ENCODE assay signal across 8 mouse cellular contexts in genomic region chr15:97667437-97667836, GRCm38 (mm10). TPM values are rescaled to one million over a fixed set of nuclear protein-coding genes. Genes with fewer than 3 reads are reported as not detected.
DNase-seq lines count a peak whose midpoint lies in the region; ATAC-seq lines count a peak whose summit lies in the region.

No protein-coding gene starts in this region.

- no peaks in the 10 kb centered on the region for H3K9me3 ChIP-seq in embryonic facial prominence, embryonic 14.5 days (ENCODE audit: control insufficient read depth, low read length)
- no peaks in the 10 kb centered on the region for H3K9me3 ChIP-seq in hindbrain, embryonic 16.5 days (ENCODE audit: control insufficient read depth, low read length)
- no peaks in the 10 kb centered on the region for H3K9me3 ChIP-seq in limb, embryonic 11.5 days (ENCODE audit: control insufficient read depth, low read length)
- H3K9me3 ChIP-seq in midbrain, embryonic 16.5 days (replicated peaks; ENCODE audit: control insufficient read depth, low read length, poor library complexity, severe bottlenecking), result no peaks in the 10 kb centered on the region

- no peaks in the 10 kb centered on the region for H3K4me1 ChIP-seq in embryonic facial prominence, embryonic 14.5 days (ENCODE audit: control insufficient read depth, insufficient read depth, low read length)
- peaks cover 9% of the 10 kb centered on the region for H3K4me1 ChIP-seq in hindbrain, embryonic 16.5 days (ENCODE audit: control insufficient read depth, insufficient read depth, low read depth, low read length)
- H3K4me1 ChIP-seq in limb, embryonic 11.5 days (ENCODE audit: control insufficient read depth, insufficient read depth, low read length), result no peaks in the 10 kb centered on the region
- peaks cover 8% of the 10 kb centered on the region for H3K4me1 ChIP-seq in midbrain, embryonic 16.5 days (ENCODE audit: control insufficient read depth, insufficient read depth, low read length)

- peak; percentile 53 for DNase-seq in gastrocnemius, adult 18-20 months (ENCODE audit: low spot score)
- no peak for DNase-seq in gastrocnemius, postnatal 25 days
- peak; percentile 50 for DNase-seq in adrenal gland, postnatal 25 days
- peak; percentile 79 for DNase-seq in embryonic facial prominence, embryonic 14.5 days (ENCODE audit: low spot score)
- DNase-seq in limb, embryonic 11.5 days (ENCODE audit: low spot score), result peak; percentile 85
- peak; percentile 17 to 42 for DNase-seq in spleen, postnatal 36 days (ENCODE audit: low spot score in 2 of 2)

- H3K27ac ChIP-seq in embryonic facial prominence, embryonic 14.5 days (replicated peaks; ENCODE audit: low read depth, low read length), result no peak overlapping the region
- H3K27ac ChIP-seq in hindbrain, embryonic 16.5 days (ENCODE audit: low read depth, low read length), result peak overlapping the region; percentile 36; the same call in 1 of the 2 replicates
- H3K27ac ChIP-seq in limb, embryonic 11.5 days (replicated peaks; ENCODE audit: low read depth, low read length), result no peak overlapping the region
- peak overlapping the region; percentile 45 for H3K27ac ChIP-seq in midbrain, embryonic 16.5 days (ENCODE audit: low read length)

- no peak for ATAC-seq in embryonic facial prominence, embryonic 14.5 days (ENCODE audit: low read depth)
- no peak for ATAC-seq in hindbrain, embryonic 16.5 days
- no peak for ATAC-seq in limb, embryonic 11.5 days (ENCODE audit: insufficient number of reproducible peaks, low FRiP score, low TSS enrichment, low read depth)
- no peak for ATAC-seq in midbrain, embryonic 16.5 days

- WGBS in embryonic facial prominence, embryonic 14.5 days, result 30% methylated on average over 7 of the region's 7 CpGs
- WGBS in hindbrain, embryonic 16.5 days, result 27% methylated on average over 7 of the region's 7 CpGs
- 39% methylated on average over 7 of the region's 7 CpGs for WGBS in limb, embryonic 11.5 days
- 16% methylated on average over 7 of the region's 7 CpGs for WGBS in midbrain, embryonic 16.5 days

- H3K9ac ChIP-seq in embryonic facial prominence, embryonic 14.5 days (ENCODE audit: low read depth, low read length), result no peak overlapping the region
- no peak overlapping the region for H3K9ac ChIP-seq in hindbrain, embryonic 16.5 days (ENCODE audit: low read depth, low read length)
- H3K9ac ChIP-seq in limb, embryonic 11.5 days (ENCODE audit: low read length), result no peak overlapping the region
- H3K9ac ChIP-seq in midbrain, embryonic 16.5 days (ENCODE audit: low read depth, low read length), result no peak overlapping the region

- H3K27me3 ChIP-seq in embryonic facial prominence, embryonic 14.5 days (replicated peaks; ENCODE audit: control insufficient read depth, insufficient read depth, low read length), result no peaks in the 10 kb centered on the region
- no peaks in the 10 kb centered on the region for H3K27me3 ChIP-seq in hindbrain, embryonic 16.5 days (replicated peaks; ENCODE audit: control insufficient read depth, insufficient read depth, low read length)
- H3K27me3 ChIP-seq in limb, embryonic 11.5 days (ENCODE audit: control insufficient read depth, insufficient read depth, low read length), result no peaks in the 10 kb centered on the region
- H3K27me3 ChIP-seq in midbrain, embryonic 16.5 days (ENCODE audit: control insufficient read depth, insufficient read depth, low read depth, low read length), result no peaks in the 10 kb centered on the region

- peak overlapping the region; percentile 19; the same call in 1 of the 2 replicates for H3K4me2 ChIP-seq in embryonic facial prominence, embryonic 14.5 days (ENCODE audit: low read depth, low read length)
- H3K4me2 ChIP-seq in hindbrain, embryonic 16.5 days (ENCODE audit: low read length), result no peak overlapping the region
- H3K4me2 ChIP-seq in limb, embryonic 11.5 days (ENCODE audit: low read depth, severe bottlenecking), result no peak overlapping the region
- 0 out of 2 replicates have a peak overlapping the region, but pooled peaks have one; percentile 15 for H3K4me2 ChIP-seq in midbrain, embryonic 16.5 days (ENCODE audit: low read length)

- H3K4me3 ChIP-seq in embryonic facial prominence, embryonic 14.5 days (ENCODE audit: low read depth, low read length), result no peak overlapping the region
- H3K4me3 ChIP-seq in hindbrain, embryonic 16.5 days (ENCODE audit: low read length), result no peak overlapping the region
- H3K4me3 ChIP-seq in limb, embryonic 11.5 days (ENCODE audit: low read depth, low read length), result no peak overlapping the region
- no peak overlapping the region for H3K4me3 ChIP-seq in midbrain, embryonic 16.5 days (ENCODE audit: low read depth, low read length)

- H3K36me3 ChIP-seq in embryonic facial prominence, embryonic 14.5 days (ENCODE audit: control insufficient read depth, insufficient read depth, low read length), result no peaks in the 10 kb centered on the region
- H3K36me3 ChIP-seq in hindbrain, embryonic 16.5 days (ENCODE audit: control insufficient read depth, insufficient read depth, low read length), result no peaks in the 10 kb centered on the region
- no peaks in the 10 kb centered on the region for H3K36me3 ChIP-seq in limb, embryonic 11.5 days (ENCODE audit: control insufficient read depth, insufficient read depth, low read length)
- no peaks in the 10 kb centered on the region for H3K36me3 ChIP-seq in midbrain, embryonic 16.5 days (ENCODE audit: control insufficient read depth, insufficient read depth, low read length)

RNA-seq across cellular contexts. Expression of gene Rpap3, which starts 38.2 kb away (rescaled TPM):
- 10 to 100 TPM; 12.0 to 14.0 TPM for total RNA-seq in gastrocnemius, adult 18-20 months (2021)
- 10 to 100 TPM in 1 of 2 experiments, 1 to 10 TPM in 1; 9.6 to 11.4 TPM for total RNA-seq in gastrocnemius, postnatal 25 days (2021)
- 20.1 and 25.4 TPM in 2 replicates for total RNA-seq in adrenal gland, postnatal 25 days (2021)
- 25.4 and 29.6 TPM in 2 replicates for polyA plus RNA-seq in embryonic facial prominence, embryonic 14.5 days (2014; fragmentation: Nextera tagmentation; extraction: Ambion mirVana)
- polyA plus RNA-seq in hindbrain, embryonic 16.5 days (2015; fragmentation: Nextera tagmentation; extraction: Ambion mirVana), result 32.8 and 33.8 TPM in 2 replicates
- 49.5 and 50.0 TPM in 2 replicates for polyA plus RNA-seq in limb, embryonic 11.5 days (2014; fragmentation: Nextera tagmentation; extraction: Ambion mirVana)
- 37.3 and 41.9 TPM in 2 replicates for polyA plus RNA-seq in midbrain, embryonic 16.5 days (2015; fragmentation: Nextera tagmentation; extraction: Ambion mirVana)

Comparison
In these comparisons a context has a peak if more than half of its experiments do, and no peak if none do; other contexts are left out.
1. H3K27ac ChIP-seq: peak in hindbrain, embryonic 16.5 days (single experiment) and midbrain, embryonic 16.5 days (single experiment); none in embryonic facial prominence, embryonic 14.5 days (single experiment) and limb, embryonic 11.5 days (single experiment).
2. H3K4me2 ChIP-seq: peak in embryonic facial prominence, embryonic 14.5 days (single experiment) and midbrain, embryonic 16.5 days (single experiment); none in hindbrain, embryonic 16.5 days (single experiment) and limb, embryonic 11.5 days (single experiment).